ENCODE assay signal across 11 mouse cellular contexts in the genomic region with DNA sequence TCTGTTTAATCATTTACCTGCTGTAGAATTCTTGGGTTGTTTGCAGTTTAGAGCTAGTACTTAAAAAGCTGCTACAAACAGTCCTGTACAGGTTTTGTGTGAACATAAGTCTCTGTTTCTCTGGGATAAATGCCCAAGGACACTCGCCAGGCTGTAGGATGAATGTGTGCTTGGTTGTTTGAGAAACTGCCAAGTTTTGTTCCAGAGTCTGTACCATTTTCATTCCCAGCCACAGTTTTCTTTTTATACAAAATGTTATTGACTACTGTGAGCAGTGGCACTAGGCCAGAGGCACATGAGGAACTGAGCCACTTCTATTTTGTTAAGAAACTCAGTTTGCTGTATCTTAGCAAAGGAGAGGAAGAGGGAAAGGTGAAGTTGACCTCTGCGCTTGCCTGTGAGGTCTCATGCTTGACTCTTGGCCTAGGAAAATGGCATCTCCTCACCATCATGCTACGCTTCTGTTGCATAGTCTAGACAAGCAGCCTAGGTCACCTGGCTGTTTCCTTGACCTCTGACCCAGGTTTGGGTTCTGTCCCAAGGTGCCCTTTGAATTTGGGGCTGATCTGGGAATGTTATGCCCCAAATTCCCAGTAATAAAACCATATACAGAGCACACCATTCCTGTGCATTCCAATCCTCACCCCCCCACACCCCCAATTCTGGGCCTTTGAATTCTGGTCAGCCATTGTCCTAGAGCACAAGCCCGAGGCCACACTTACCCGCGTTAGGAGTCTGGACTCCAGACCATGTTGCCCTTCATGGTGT. TPM values are rescaled to one million over a fixed set of nuclear protein-coding genes. Genes with fewer than 3 reads are reported as not detected.
DNase-seq lines count a peak whose midpoint lies in the region; ATAC-seq and TF ChIP-seq lines count a peak whose summit lies in the region.
"Had no signal": no experiment of that assay in that cellular context is flagged by ENCODE, and none has a peak within 500 bp of the region (broad histone marks: within the 10 kb centered on the region; RNA-seq: fewer than 3 reads in every experiment).

No protein-coding gene starts in this region.

- DNase-seq in heart, embryonic 10.5 days (ENCODE audit: low spot score), result peak; percentile 64
- DNase-seq in testis, postnatal 10 days (ENCODE audit: low spot score), result no peak
- DNase-seq in left cerebral cortex, adult 2 months (ENCODE audit: extremely low spot score in 1 of 2, low spot score in 2 of 2), result peak in 1 of 2 experiments; percentile 59
- no peak for DNase-seq in MN1 (ENCODE audit: low spot score)
- DNase-seq: cerebellum, postnatal 25 days; heart, postnatal 14 days had no signal

- ATAC-seq in heart, embryonic 12.5 days (ENCODE audit: insufficient number of reproducible peaks, low FRiP score), result no peak
- ATAC-seq in intestine, embryonic 15.5 days, result no peak
- no peak for ATAC-seq in megakaryocyte, adult 5-6 weeks (ENCODE audit: poor library complexity, severe bottlenecking)

- no peaks in the 10 kb centered on the region for H3K36me3 ChIP-seq in heart, embryonic 10.5 days
- H3K36me3 ChIP-seq in heart, embryonic 12.5 days, result no peaks in the 10 kb centered on the region
- no peaks in the 10 kb centered on the region for H3K36me3 ChIP-seq in testis, adult 2 months (ENCODE audit: control insufficient read depth, insufficient read depth, low read length)
- no peaks in the 10 kb centered on the region for H3K36me3 ChIP-seq in intestine, embryonic 15.5 days

- H3K27me3 ChIP-seq in heart, embryonic 10.5 days (ENCODE audit: insufficient read depth, poor library complexity, severe bottlenecking), result no peaks in the 10 kb centered on the region
- no peaks in the 10 kb centered on the region for H3K27me3 ChIP-seq in heart, embryonic 12.5 days (replicated peaks)
- no peaks in the 10 kb centered on the region for H3K27me3 ChIP-seq in testis, adult 2 months (ENCODE audit: control insufficient read depth, insufficient read depth, low read length)
- no peaks in the 10 kb centered on the region for H3K27me3 ChIP-seq in intestine, embryonic 15.5 days (replicated peaks)

- no peak overlapping the region for H3K4me3 ChIP-seq in heart, embryonic 10.5 days
- H3K4me3 ChIP-seq in heart, embryonic 12.5 days, result no peak overlapping the region
- no peak overlapping the region for H3K4me3 ChIP-seq in testis, adult 2 months (ENCODE audit: control insufficient read depth, low read depth, low read length)
- H3K4me3 ChIP-seq in left cerebral cortex, adult 2 months, result no peak overlapping the region
- H3K4me3 ChIP-seq in intestine, embryonic 15.5 days (replicated peaks), result no peak overlapping the region

- WGBS in heart, embryonic 10.5 days, result 86% methylated on average over 6 of the region's 6 CpGs
- 85% methylated on average over 6 of the region's 6 CpGs for WGBS in heart, embryonic 12.5 days
- 87% methylated on average over 6 of the region's 6 CpGs for WGBS in intestine, embryonic 15.5 days

- no peak for TF ChIP-seq POLR2A in testis, adult 2 months (IDR thresholded peaks at IDR 0.05; ENCODE audit: control insufficient read depth, low read depth, low read length)

- no peak overlapping the region for H3K27ac ChIP-seq in heart, embryonic 10.5 days
- H3K27ac ChIP-seq in heart, embryonic 12.5 days (ENCODE audit: poor library complexity, severe bottlenecking), result no peak overlapping the region
- peak overlapping the region; percentile 62 for H3K27ac ChIP-seq in testis, adult 2 months (ENCODE audit: control insufficient read depth, insufficient read depth, low read depth, low read length)
- H3K27ac ChIP-seq in left cerebral cortex, adult 2 months, result peak overlapping the region; percentile 66; the same call in 1 of the 2 replicates
- no peak overlapping the region for H3K27ac ChIP-seq in intestine, embryonic 15.5 days
- H3K27ac ChIP-seq: macrophage had no signal

- no peak overlapping the region for H3K9ac ChIP-seq in heart, embryonic 12.5 days
- no peak overlapping the region for H3K9ac ChIP-seq in intestine, embryonic 15.5 days

- no peak for TF ChIP-seq CTCF in testis, adult 2 months (IDR thresholded peaks at IDR 0.05; ENCODE audit: control insufficient read depth, insufficient read depth, insufficient replicate concordance, low read depth, low read length)
- TF ChIP-seq CTCF in left cerebral cortex, adult 2 months (IDR thresholded peaks at IDR 0.05), result no peak

- no peak overlapping the region for H3K4me2 ChIP-seq in heart, embryonic 12.5 days
- H3K4me2 ChIP-seq in intestine, embryonic 15.5 days (replicated peaks), result no peak overlapping the region

- H3K9me3 ChIP-seq in heart, embryonic 10.5 days, result no peaks in the 10 kb centered on the region
- H3K9me3 ChIP-seq in heart, embryonic 12.5 days (replicated peaks), result peaks cover 3% of the 10 kb centered on the region; the same call in 1 of the 2 replicates
- no peaks in the 10 kb centered on the region for H3K9me3 ChIP-seq in intestine, embryonic 15.5 days

- no peaks in the 10 kb centered on the region for H3K4me1 ChIP-seq in heart, embryonic 10.5 days
- H3K4me1 ChIP-seq in heart, embryonic 12.5 days (replicated peaks), result no peaks in the 10 kb centered on the region
- H3K4me1 ChIP-seq in testis, adult 2 months (ENCODE audit: control insufficient read depth, insufficient read depth, low read length), result peaks cover 2% of the 10 kb centered on the region; the same call in 1 of the 2 replicates
- H3K4me1 ChIP-seq in intestine, embryonic 15.5 days (replicated peaks), result no peaks in the 10 kb centered on the region

- intact Hi-C loops in left cerebral cortex, adult 2 months (cut with DNase I), result loop anchor here (1.0 kb wide), 1 partner anchor 23 kb away; no protein-coding TSS in a partner anchor

RNA-seq across cellular contexts. Expression of a gene that starts 13.6 kb away (rescaled TPM):
- 332 and 445 TPM in 2 replicates for polyA plus RNA-seq in heart, embryonic 10.5 days (2016; fragmentation: Nextera tagmentation; extraction: Ambion mirVana)
- 452 and 456 TPM in 2 replicates for polyA plus RNA-seq in heart, embryonic 12.5 days (2016; fragmentation: Nextera tagmentation; extraction: Ambion mirVana)
- polyA plus RNA-seq in testis, adult 2 months (2012; rRNA removed), result 97.6 and 115 TPM in 2 replicates
- total RNA-seq in left cerebral cortex, adult 2 months (2021), result 100 to 1,000 TPM; 159 to 168 TPM
- polyA plus RNA-seq in intestine, embryonic 15.5 days (2015; fragmentation: Nextera tagmentation; extraction: Ambion mirVana), result 197 and 198 TPM in 2 replicates
- 72.7 and 76.3 TPM in 2 replicates for total RNA-seq in megakaryocyte, adult 5-6 weeks (2015)
- 101 and 115 TPM in 2 replicates for total RNA-seq in megakaryocyte, adult 5-6 weeks (2017)

RNA-seq across cellular contexts. Expression of a gene that starts 27.5 kb away (rescaled TPM):
- 3.5 and 7.2 TPM in 2 replicates for polyA plus RNA-seq in heart, embryonic 10.5 days (2016; fragmentation: Nextera tagmentation; extraction: Ambion mirVana)
- polyA plus RNA-seq in heart, embryonic 12.5 days (2016; fragmentation: Nextera tagmentation; extraction: Ambion mirVana), result 10.9 and 11.5 TPM in 2 replicates
- polyA plus RNA-seq in testis, adult 2 months (2012; rRNA removed), result 2.4 and 2.8 TPM in 2 replicates
- 10 to 100 TPM; 41.5 to 42.1 TPM for total RNA-seq in left cerebral cortex, adult 2 months (2021)
- 11.2 and 12.4 TPM in 2 replicates for polyA plus RNA-seq in intestine, embryonic 15.5 days (2015; fragmentation: Nextera tagmentation; extraction: Ambion mirVana)
- 6.2 and 7.3 TPM in 2 replicates for total RNA-seq in megakaryocyte, adult 5-6 weeks (2015)
- 6.6 and 9.0 TPM in 2 replicates for total RNA-seq in megakaryocyte, adult 5-6 weeks (2017)

Comparison
In these comparisons a context has a peak if more than half of its experiments do, and no peak if none do; other contexts are left out.
1. H3K27ac ChIP-seq: peak in testis, adult 2 months (single experiment) and left cerebral cortex, adult 2 months (single experiment); none in heart, embryonic 10.5 days (single experiment), heart, embryonic 12.5 days (single experiment) and intestine, embryonic 15.5 days (single experiment).